Mouse (Mus musculus) liver, adult 2 months (tissue): Measurements from ENCODE around the gene Rnf168. TPM values are rescaled to one million over a fixed set of nuclear protein-coding genes. Genes with fewer than 3 reads are reported as not detected.
A peak's percentile ranks its signal among the peaks of the same experiment; 100 is the strongest.
"Not testable (repeated sequence)": the region's sequence is repeated elsewhere in the genome, so short reads cannot be mapped to it uniquely, and the experiment has no call there.

Experiments used
- DNase-seq: peaks from one replicate; pipeline ENCODE4 v3.0.0-alpha.2; 2011; ENCODE audit warnings: low read depth, low spot score; ENCODE audit errors: extremely low read depth
- H3K27ac ChIP-seq: fragments of 200-500 bp; replicated peaks from 2 replicates; pipeline ENCODE4 v1.5.1; 2012; ENCODE audit warnings: low read depth, mild to moderate bottlenecking, control low read depth, inconsistent platforms, low read length; ENCODE audit not compliant: insufficient read depth
- H3K27me3 ChIP-seq: fragments of 200-500 bp; 2 replicates; pipeline ENCODE4 v1.6.1; 2012; ENCODE audit warnings: mild to moderate bottlenecking, moderate library complexity, low read length, inconsistent platforms; ENCODE audit not compliant: control insufficient read depth, insufficient read depth
- H3K36me3 ChIP-seq: fragments of 200-500 bp; 2 replicates; pipeline ENCODE4 v1.6.1; 2012; ENCODE audit warnings: low read length, inconsistent platforms; ENCODE audit not compliant: control insufficient read depth, insufficient read depth
- H3K4me1 ChIP-seq: fragments of 200-500 bp; 2 replicates; pipeline ENCODE4 v1.6.1; 2011; ENCODE audit warnings: low read length; ENCODE audit not compliant: control insufficient read depth, insufficient read depth
- H3K4me3 ChIP-seq: fragments of 200-500 bp; 2 replicates; pipeline ENCODE4 v1.5.1; 2011; ENCODE audit warnings: low read depth, mild to moderate bottlenecking, control low read depth, low read length, moderate library complexity; ENCODE audit not compliant: insufficient read depth
- H3K79me2 ChIP-seq: fragments of 200-500 bp; 2 replicates; pipeline ENCODE4 v1.6.1; 2012; ENCODE audit warnings: inconsistent platforms, mild to moderate bottlenecking, low read length, moderate library complexity; ENCODE audit not compliant: control insufficient read depth, insufficient read depth
- H3K9ac ChIP-seq: fragments of 200-500 bp; 2 replicates; pipeline ENCODE4 v1.6.1; 2012; ENCODE audit warnings: low read depth, mild to moderate bottlenecking, control low read depth, inconsistent platforms, low read length
- CTCF ChIP-seq: fragments of 200-500 bp; IDR thresholded peaks from 2 replicates; pipeline ENCODE4 v1.5.1; 2011; ENCODE audit warnings: low read depth, low read length, control low read depth
- POLR2A ChIP-seq: fragments of 200-500 bp; IDR thresholded peaks from 2 replicates; pipeline ENCODE4 v1.6.1; 2011; ENCODE audit warnings: low read length, control low read depth; ENCODE audit not compliant: insufficient read depth; ENCODE audit errors: extremely low read depth
- WGBS: fragments of 180-500 bp; shearing (Covaris S2); methylation state at CpG from one replicate; pipeline ENCODE4 v1.1.7; 2018; 5-methylcytosine and 5-hydroxymethylcytosine counted together
- polyA plus RNA-seq: library from polyadenylated mRNA; depleted of rRNA; stranded (reverse); fragments of >200 nt; gene quantifications from 2 replicates; pipeline ENCODE4 v1.2.3, GENCODE M21; 2012; rRNA removed
- total RNA-seq: library from RNA; depleted of rRNA; stranded (reverse); fragments of >200 nt; gene quantifications from 2 replicates; pipeline ENCODE4 v1.2.3, GENCODE M21; 2014; rRNA removed

The Rnf168 gene
- total RNA-seq (6.2 and 7.3 TPM in 2 replicates), polyA plus RNA-seq (5.1 and 6.2 TPM in 2 replicates)

DNA sequence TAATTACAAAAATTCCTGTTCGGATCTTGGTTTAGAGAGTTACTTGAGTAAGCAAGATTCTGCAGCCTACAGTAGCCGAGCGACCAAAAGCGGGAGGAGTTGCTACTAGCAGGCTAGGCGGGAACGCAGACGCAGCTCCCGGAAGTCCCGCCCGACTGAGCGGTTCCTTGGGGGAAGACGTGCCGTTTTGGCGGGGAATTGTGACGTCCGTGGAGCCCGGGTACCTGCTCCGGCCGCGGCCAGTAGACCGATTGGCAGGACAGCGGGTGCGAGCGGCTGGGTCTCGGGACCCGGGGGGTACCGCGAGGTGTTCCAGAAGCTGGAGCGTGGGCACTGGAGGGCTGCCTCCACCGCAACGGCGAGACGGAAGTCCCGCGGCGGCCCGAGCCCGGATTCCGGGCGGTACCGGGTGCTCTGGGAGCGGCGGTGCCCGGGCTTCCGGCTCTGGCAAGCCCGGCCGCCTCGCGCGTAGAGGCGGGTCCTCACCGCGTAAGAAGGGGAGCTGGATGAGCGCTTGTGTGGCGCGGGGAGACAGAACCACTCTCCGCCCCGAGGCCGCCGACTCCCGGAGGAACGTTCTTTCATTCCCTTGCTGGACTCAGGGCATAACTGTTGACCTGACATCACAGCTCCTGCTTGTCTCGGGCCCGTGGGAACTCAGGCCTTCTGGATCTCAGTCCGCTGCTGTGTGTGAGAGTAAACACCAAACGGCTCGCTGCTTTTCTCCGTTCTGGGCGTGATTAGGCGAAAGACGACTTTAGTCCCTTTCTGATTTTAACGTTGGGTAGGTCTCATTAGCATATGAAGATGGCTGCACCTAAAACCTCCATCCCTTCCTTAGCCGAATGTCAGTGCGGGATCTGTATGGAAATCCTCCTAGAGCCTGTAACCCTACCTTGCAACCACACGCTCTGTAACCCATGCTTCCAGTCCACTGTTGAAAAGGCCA is at the start of gene Rnf168:
TSS of gene Rnf168 (plus strand) at position 152 of the 949 bp plus-strand sequence.
- Histone ChIP-seq H3K27ac (peak within 1 kb of the TSS; percentile 87), H3K4me1 (peaks cover 3% of the 10 kb centered on the region), H3K27me3 (no peaks in the 10 kb centered on the region), H3K9ac (peak within 1 kb of the TSS; percentile 90), H3K36me3 (peaks cover 2% of the 10 kb centered on the region; the same call in 1 of the 2 replicates), H3K4me3 (peak within 1 kb of the TSS; percentile 94), H3K79me2 (peaks cover 5% of the 10 kb centered on the region; the same call in 1 of the 2 replicates)
- WGBS: under 1% methylated on average over 75 of the region's 75 CpGs
- TF ChIP-seq CTCF: no peak
- TF ChIP-seq POLR2A: peak; percentile 62
- peak; percentile 84 for DNase-seq

DNA sequence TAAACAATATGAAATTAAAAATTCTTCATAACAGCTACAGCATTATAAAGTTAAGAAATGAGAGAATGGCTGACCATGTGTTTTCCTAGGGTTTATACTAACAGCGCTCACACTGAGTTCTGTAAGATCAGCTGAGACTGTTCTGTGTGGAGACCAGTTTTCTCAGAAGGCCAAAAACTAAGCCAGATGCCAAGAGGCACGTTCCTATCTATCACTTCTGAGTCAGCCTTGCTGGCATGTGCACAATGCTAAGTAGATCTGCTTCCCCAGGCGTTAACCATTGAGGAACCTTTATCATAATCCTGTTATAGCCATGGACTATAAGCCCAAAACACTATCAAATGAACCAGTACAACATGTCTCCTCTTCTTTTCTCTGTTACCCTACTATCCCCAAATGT is 45.2 kb upstream of the Rnf168 start:
- not testable (repeated sequence) for H3K9ac ChIP-seq, H3K4me1 ChIP-seq, H3K4me3 ChIP-seq, DNase-seq, H3K79me2 ChIP-seq, H3K27ac ChIP-seq, H3K27me3 ChIP-seq
- WGBS: 67% methylated on average over 3 of the region's 3 CpGs
- peaks cover 13% of the 10 kb centered on the region for H3K36me3 ChIP-seq

- no peaks in the 10 kb centered on the region for H3K27me3 ChIP-seq
- H3K4me1 ChIP-seq: no peaks in the 10 kb centered on the region
- no peak overlapping the region for H3K4me3 ChIP-seq
- no peak overlapping the region for H3K27ac ChIP-seq
- no peak for DNase-seq
- TF ChIP-seq CTCF (no peak), POLR2A (no peak)
- H3K79me2 ChIP-seq: peaks cover 3% of the 10 kb centered on the region; the same call in 1 of the 2 replicates
- H3K36me3 ChIP-seq: peaks cover 11% of the 10 kb centered on the region
- no peak overlapping the region for H3K9ac ChIP-seq
- 84% methylated on average over 19 of the region's 19 CpGs for WGBS
Measured at GRCm38 (mm10) chr16:32237930-32238680, 39.2 kb upstream of the Rnf168 start.

DNA sequence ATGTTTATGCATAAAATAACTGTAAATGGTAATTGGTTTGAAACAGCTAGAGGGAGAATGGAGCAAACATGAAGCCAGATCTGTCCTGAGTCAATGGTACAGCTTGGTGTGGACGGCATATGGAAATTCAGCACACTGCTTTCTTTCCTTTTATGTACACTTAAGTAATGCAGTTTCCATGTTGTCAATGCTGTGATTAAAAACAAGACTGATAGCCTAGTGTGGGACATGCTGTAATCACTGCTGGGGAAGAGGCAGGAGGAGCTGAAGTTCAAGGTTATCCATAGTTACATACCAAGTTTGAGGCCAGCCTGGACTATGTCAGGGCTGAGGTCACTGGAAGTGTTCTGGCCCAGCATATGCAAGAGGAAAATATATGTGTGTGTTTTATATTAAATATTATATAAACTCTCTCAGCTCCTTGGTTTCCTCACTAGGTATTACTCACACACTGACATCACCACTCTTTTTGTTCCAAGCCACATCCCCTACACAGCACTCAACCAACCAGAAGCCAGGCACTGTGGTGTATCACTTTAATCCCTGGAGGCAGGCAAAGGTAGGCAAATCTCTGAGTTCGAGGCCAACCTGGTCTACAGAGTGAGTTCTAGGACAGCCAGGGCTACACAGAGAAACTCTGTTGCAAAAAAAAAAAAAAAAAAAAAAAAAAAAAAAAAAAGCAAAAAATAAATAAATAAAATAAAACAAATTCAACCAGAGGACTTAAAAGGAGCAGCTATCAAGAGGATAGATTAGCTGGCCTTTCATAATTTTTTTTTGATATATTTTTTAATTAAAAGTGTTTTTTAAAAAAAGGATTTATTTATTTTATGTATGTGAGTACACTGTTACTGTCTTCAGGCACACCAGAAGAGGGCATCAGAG is 37.6 kb upstream of the Rnf168 start:
- TF ChIP-seq POLR2A: no peak
- no peak for TF ChIP-seq CTCF
- WGBS: 92% methylated on average over 2 of the region's 2 CpGs
- Histone ChIP-seq H3K27ac (no peak overlapping the region), H3K4me1 (no peaks in the 10 kb centered on the region), H3K36me3 (peaks cover 6% of the 10 kb centered on the region), H3K79me2 (peaks cover 5% of the 10 kb centered on the region; the same call in 1 of the 2 replicates), H3K4me3 (no peak overlapping the region), H3K27me3 (no peaks in the 10 kb centered on the region), H3K9ac (no peak overlapping the region)
- peak; percentile 4 for DNase-seq

DNA sequence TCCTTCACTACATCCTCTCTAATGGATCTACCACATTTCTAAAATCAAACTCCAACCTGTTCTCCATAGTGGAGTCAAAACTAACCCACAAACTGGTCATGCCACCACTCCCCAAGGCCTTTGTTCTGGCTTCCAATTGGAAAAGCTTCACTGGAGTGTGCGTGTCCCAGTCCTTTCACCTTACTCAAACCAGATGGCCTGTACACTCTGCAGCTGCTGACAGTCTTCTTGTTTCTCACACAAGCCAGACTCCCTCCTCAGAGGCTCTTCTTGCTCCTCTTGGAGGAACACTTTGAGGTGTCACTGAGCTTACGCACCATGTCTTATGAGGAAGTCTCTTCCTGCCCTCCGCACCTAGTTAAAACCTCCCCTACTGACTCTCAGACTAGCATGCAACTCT is 33.4 kb upstream of the Rnf168 start:
- 91% methylated on average over 3 of the region's 3 CpGs for WGBS
- H3K27ac ChIP-seq: no peak overlapping the region

More for the DNA sequence above, 33.4 kb upstream of the Rnf168 start:
- TF ChIP-seq CTCF (no peak), POLR2A (no peak)
- Histone ChIP-seq H3K4me3 (no peak overlapping the region), H3K9ac (no peak overlapping the region), H3K36me3 (no peaks in the 10 kb centered on the region), H3K27me3 (no peaks in the 10 kb centered on the region), H3K79me2 (peaks cover 8% of the 10 kb centered on the region; the same call in 1 of the 2 replicates), H3K4me1 (peaks cover 9% of the 10 kb centered on the region)
- DNase-seq: no peak
